Mouse (Mus musculus) bone marrow, adult 2 months (tissue): ENCODE data around the gene Akap3.

Experiments used
- CTCF ChIP-seq: fragments of 200-500 bp; IDR thresholded peaks from 2 replicates; pipeline ENCODE4 v1.5.1; 2011; ENCODE audit warnings: low read length, control low read depth; ENCODE audit not compliant: control insufficient read depth, insufficient read depth
- POLR2A ChIP-seq: fragments of 200-500 bp; IDR thresholded peaks from 2 replicates; pipeline ENCODE4 v1.6.1; 2011; ENCODE audit warnings: low read depth, mild to moderate bottlenecking, control low read depth, low read length, borderline replicate concordance; ENCODE audit not compliant: control insufficient read depth

DNA sequence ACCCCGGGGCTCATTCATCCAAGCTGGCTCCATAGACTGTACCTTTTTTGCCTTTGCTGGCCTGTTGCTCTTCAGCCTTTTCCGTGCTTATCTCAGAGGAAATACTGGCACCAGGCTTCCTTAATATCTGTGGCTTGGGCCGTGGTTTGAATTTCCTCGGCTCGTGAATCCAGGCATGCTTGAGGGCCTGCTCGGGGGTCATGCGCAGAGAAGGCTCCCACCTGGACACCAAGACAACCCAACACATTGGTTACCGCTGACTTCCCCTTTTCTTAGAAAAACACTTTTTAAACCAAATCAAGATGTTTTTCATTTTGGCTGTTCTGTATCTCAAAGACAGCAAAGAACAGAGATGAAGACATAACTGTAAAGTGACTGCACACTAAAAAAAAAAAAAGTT, 24.2 kb downstream of the Akap3 start:
- TF ChIP-seq POLR2A = no peak
- no peak for TF ChIP-seq CTCF
